Mouse (Mus musculus): ENCODE data around the gene Aldh3a2.

- TF ChIP-seq POLR2A (IDR thresholded peaks at IDR 0.05; ENCODE audit: low read depth, low read length) = no peak
- no peak for TF ChIP-seq CTCF (IDR thresholded peaks at IDR 0.05; ENCODE audit: extremely low read depth, insufficient read depth, insufficient read length, insufficient replicate concordance)
These were observed 44.1 kb downstream of the Aldh3a2 start for GRCm38 (mm10) chr11:61222971-61223745.
